Mouse (Mus musculus) C2C12 (cell line): Measurements from ENCODE around the gene Ppip5k2.

Experiments
- CEBPB ChIP-seq: IDR thresholded peaks from one replicate; pipeline ENCODE4 v1.6.1; 2011; ENCODE audit warnings: low read depth, mild to moderate bottlenecking, control low read depth, moderate library complexity
- CTCF ChIP-seq: IDR thresholded peaks from one replicate; pipeline ENCODE4 v1.5.1; 2011; ENCODE audit not compliant: control insufficient read depth, insufficient read depth, insufficient read length
- MAX ChIP-seq: IDR thresholded peaks from one replicate; pipeline ENCODE4 v1.6.1; 2011; ENCODE audit warnings: mild to moderate bottlenecking, control low read depth
- MYOG ChIP-seq: IDR thresholded peaks from one replicate; pipeline ENCODE4 v1.6.1; 2011; ENCODE audit not compliant: control insufficient read depth, insufficient read length; ENCODE audit errors: extremely low read depth

DNA sequence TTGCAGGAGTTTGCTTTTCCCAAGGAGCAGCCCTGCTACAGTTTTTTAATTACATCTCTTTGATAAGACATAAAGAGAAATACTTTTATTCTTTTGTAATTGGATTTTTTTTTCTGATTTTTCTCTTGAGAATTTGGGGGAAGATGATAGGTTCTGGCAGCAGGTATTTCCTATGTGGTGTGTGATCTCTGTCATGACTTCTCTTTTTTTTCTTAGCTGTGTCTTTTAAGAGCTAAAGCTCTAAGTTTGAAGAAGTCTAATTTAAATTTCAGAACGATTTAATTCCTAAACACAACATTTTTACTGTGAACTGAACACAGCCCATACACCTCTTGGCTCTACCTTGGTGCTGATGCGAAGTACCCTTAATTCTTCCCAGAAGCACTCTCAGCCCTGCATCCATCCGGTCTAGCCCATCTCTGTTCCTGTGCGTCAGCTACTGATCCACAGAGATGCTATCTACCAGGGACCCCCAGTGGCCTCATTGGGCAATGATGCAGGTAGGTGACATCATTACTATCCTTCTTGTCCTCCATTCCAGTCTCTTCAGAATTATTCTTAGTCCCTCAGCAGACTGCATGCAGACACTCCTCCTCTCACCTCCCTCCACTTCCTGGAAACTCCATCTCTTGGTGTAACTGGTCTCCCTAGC is 93.6 kb downstream of the Ppip5k2 start:
- no peak for TF ChIP-seq CTCF
- no peak for TF ChIP-seq MYOG
- no peak for TF ChIP-seq MAX
- no peak for TF ChIP-seq CEBPB
